Mouse (Mus musculus): ENCODE results near the gene Tmem106b. TPM values are rescaled to one million over a fixed set of nuclear protein-coding genes. Genes with fewer than 3 reads are reported as not detected.

Tmem106b gene
- polyA plus RNA-seq (2016; fragmentation: Nextera tagmentation; extraction: Ambion mirVana) = 41.1 and 41.3 TPM in 2 replicates

DNA sequence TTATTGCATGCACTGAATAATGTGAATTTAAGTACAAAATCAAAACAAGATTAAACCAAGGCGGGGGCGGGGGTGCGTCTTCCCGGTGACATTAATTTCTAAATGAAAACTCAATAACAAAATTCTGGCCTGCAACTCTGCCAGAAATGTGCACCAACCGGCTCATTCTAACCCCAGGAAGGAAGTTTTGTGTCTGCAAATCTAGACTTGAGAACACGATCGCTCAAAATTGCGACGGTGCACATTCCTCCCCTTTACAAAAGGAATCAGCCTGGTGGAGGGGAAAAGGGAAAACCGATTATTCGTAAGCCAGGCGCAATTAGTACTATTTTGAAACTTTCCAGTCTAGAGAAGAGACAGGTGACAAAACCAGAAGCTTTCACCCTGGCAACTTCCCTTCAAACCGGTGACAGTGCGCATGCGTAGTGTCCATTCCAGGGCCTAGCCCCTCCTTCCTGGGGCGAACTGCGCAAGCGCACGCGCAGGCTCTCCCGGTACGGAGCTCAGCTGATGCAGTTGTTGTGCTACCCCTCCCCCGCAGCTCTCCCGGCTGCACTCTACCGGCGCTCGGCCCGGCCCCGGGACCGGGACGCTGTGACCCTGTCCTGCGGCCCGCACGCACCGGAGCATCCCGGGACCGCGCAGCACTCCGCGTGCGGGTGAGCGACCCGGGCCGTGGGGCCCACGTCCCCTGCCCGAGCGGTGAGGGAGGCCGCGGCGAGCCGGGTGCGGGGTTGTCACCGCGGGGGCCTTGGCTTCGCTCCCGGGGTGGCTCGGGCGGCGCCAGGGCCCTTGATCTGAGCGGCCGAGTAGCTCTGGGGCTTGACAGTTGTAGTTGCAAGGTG, at the start of gene Tmem106b:
Gene Tmem106b (plus strand): TSS at position 458 of the 845 bp plus-strand sequence.
- H3K27me3 ChIP-seq = no peaks in the 10 kb centered on the region
- H3K4me1 ChIP-seq = peaks cover 10% of the 10 kb centered on the region
- H3K36me3 ChIP-seq = peaks cover 25% of the 10 kb centered on the region
- peak within 1 kb of the TSS; percentile 84 for H3K4me3 ChIP-seq
- peak within 1 kb of the TSS; percentile 93 for H3K9ac ChIP-seq
- peak within 1 kb of the TSS; percentile 75 for H3K4me2 ChIP-seq (replicated peaks)
- 4% methylated on average over 61 of the region's 61 CpGs for WGBS
- no peaks in the 10 kb centered on the region for H3K9me3 ChIP-seq (replicated peaks)
- peak within 1 kb of the TSS; percentile 80 for H3K27ac ChIP-seq
- ATAC-seq (ENCODE audit: low FRiP score) = peak; percentile 100

DNA sequence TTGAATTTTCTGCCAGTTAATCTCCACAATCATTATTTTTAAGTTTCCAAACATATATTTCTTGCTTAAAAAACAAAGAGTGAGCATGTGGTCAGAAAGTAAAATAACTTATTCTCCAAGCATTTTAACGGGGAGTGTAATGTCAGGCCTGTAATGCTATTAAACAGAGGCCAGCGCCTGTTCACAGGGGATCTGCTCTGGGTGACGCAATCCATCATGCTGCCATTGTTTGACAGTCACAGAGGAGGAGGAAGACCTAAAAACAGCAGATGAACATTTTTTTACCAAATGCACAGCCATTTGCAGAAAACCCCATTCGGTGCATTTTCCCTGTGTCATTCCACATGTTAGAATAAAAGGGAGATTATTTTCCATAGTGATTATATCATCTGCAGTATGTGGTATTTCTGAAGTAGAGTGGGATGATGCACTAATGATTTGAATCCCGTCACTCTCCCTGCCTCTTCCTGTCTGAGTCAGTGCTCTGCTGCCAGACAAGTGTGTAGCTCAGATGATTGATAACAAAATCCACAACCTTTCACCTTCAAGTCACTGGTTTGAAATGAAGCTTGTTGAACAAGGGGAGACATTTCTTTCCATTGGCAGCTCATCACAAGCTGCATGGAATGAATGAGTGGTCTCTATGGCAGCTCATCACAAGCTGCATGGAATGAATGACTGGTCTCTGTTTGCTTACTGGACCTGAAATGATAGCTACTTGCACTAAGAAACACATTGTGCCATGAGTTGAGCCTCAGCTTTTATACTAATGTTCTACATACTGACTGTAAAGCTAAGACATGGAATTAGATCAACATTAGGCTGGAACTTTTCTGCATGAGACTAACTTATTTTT, 48.1 kb upstream of the Tmem106b start:
- 36% methylated on average over 5 of the region's 5 CpGs for WGBS
- no peak overlapping the region for H3K9ac ChIP-seq
- no peak overlapping the region for H3K4me3 ChIP-seq
- peaks cover 6% of the 10 kb centered on the region; the same call in 1 of the 2 replicates for H3K4me1 ChIP-seq
- H3K9me3 ChIP-seq (replicated peaks) = no peaks in the 10 kb centered on the region
- no peaks in the 10 kb centered on the region for H3K27me3 ChIP-seq
- H3K36me3 ChIP-seq = no peaks in the 10 kb centered on the region
- H3K27ac ChIP-seq = 0 out of 2 replicates have a peak overlapping the region, but pooled peaks have one; percentile 23
- ATAC-seq (ENCODE audit: low FRiP score) = peak; percentile 90
- H3K4me2 ChIP-seq (replicated peaks) = no peak overlapping the region

DNA sequence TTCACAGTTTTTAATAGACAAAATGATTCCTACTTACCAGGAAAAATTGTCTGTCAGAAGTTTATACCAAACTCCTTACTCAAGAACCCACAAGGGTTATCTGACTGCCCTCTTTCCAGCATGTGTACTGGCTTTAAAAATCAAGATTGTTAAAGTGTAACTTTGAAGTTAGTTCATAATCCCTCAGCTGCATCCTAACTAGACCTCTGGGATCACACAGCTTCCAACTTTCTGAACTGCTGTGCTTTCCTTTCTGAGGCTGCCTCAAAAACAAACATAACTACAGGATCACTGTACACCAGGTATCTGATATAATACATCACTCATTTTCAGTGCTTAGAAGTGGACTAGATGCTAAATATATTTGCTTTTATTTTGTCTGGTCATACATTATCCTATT, 39.0 kb upstream of the Tmem106b start:
- H3K9ac ChIP-seq = no peak overlapping the region
- no peak overlapping the region for H3K27ac ChIP-seq
- H3K27me3 ChIP-seq = no peaks in the 10 kb centered on the region
- H3K9me3 ChIP-seq (replicated peaks) = no peaks in the 10 kb centered on the region
- H3K4me2 ChIP-seq (replicated peaks) = no peak overlapping the region
- no peak for ATAC-seq (ENCODE audit: low FRiP score)
- no peaks in the 10 kb centered on the region for H3K36me3 ChIP-seq
- no peaks in the 10 kb centered on the region for H3K4me1 ChIP-seq
- no peak overlapping the region for H3K4me3 ChIP-seq

DNA sequence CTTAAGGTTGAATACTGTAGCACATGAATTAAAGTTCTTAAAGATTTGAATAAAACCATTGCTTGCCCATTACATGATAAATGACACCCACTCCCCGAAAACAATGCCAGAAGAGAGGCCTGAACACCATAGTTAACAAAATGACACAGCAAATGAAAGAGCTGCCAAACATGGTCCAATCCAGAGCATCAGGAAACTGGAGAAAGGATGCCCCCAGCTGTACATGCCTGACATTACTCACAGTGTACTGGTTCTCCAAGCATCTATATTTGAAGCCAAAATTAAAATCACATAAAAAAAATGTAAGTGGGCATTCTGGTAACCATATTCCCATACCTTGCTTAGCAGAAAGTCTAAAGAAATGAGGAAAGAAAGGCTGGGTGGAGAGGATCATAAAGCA, 38.6 kb upstream of the Tmem106b start:
- no peak overlapping the region for H3K27ac ChIP-seq
- ATAC-seq (ENCODE audit: low FRiP score) = peak; percentile 66; the same call in 1 of the 2 replicates
- H3K36me3 ChIP-seq = no peaks in the 10 kb centered on the region
- H3K9ac ChIP-seq = no peak overlapping the region
- no peaks in the 10 kb centered on the region for H3K27me3 ChIP-seq
- H3K9me3 ChIP-seq (replicated peaks) = no peaks in the 10 kb centered on the region
- no peak overlapping the region for H3K4me2 ChIP-seq (replicated peaks)
- 48% methylated on average over 1 of the region's 1 CpGs for WGBS
- H3K4me1 ChIP-seq = no peaks in the 10 kb centered on the region
- H3K4me3 ChIP-seq = no peak overlapping the region

DNA sequence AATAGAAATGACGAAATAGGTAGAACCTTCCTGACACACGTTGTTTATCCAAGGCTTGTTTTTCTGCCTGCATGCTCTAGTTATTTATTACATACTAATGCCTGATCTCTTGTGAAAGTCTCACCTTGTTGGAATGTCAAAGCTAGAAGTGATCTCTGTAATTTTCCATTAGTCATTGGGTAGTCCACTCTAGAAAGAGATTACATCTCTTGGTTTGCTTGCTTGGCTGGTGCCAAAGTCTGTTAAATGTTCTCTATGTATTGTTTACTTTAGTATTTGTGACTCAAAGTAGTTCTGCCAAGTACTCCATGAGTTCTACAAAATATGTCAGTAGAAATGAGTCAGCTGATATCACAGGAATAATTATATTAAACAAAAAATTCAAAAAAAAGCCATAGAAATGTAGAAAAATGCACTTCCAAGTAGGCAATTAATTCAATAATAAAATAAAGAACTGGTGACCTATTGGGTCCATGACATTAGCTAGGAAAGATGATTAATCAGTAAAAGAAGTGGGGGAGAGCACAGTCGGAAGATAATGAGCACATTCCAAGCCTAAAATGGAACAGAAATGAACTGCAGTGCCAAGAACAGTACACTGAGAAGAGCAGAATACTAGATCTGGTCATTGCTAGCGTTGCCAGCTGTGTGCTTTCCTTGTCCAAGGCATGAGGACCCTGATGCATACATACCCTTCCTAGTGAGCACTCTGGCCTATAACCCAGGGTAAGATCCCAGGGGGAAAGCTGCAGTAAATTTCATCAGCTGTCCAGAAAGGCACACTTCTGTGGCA, 17.0 kb upstream of the Tmem106b start:
- Histone ChIP-seq H3K4me1 (no peaks in the 10 kb centered on the region), H3K27me3 (no peaks in the 10 kb centered on the region), H3K36me3 (no peaks in the 10 kb centered on the region), H3K9me3 (replicated peaks) (no peaks in the 10 kb centered on the region), H3K27ac (no peak overlapping the region), H3K4me2 (replicated peaks) (no peak overlapping the region), H3K4me3 (no peak overlapping the region), H3K9ac (no peak overlapping the region)
- ATAC-seq (ENCODE audit: low FRiP score) = no peak
- WGBS = 92% methylated on average over 4 of the region's 4 CpGs

DNA sequence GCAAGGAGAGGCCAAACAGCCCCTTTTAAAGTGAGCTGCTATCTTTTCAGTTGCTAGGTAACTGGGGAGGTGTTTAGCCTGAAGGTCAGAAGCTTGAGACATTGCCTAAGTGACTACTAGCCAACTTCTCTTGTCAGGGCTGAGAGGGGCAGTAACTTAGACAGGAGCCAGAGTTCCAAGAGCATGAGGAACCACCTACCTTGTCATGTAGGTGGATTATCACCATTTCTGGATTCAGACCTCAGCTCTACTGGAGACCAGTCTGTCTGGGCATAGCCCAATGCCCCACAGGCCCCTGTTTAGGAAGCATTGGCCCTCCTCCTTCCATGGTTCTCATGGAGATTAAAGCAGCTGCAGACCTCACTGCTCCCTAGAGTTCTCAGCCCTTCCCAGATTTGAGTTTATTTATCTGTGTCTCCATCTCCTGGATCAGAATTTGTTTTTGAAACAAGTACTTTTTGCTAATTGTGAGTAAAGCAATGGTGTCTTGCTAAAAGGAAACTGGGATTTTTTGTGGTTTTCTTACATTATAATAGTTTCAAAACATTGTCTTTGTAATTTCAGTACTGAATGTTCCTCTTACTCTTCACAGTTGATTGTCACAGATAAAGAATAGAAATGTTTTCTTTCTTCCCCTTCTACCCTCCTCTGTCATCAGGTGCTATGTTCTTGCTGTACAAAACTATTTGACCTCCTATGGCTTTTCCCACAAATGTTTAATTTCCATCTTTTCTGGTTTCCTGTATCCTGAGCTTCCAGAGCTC, 8.1 kb upstream of the Tmem106b start:
- H3K36me3 ChIP-seq = no peaks in the 10 kb centered on the region
- H3K9ac ChIP-seq = no peak overlapping the region
- peaks cover 2% of the 10 kb centered on the region; the same call in 1 of the 2 replicates for H3K4me1 ChIP-seq
- ATAC-seq (ENCODE audit: low FRiP score) = no peak
- no peaks in the 10 kb centered on the region for H3K27me3 ChIP-seq
- H3K4me2 ChIP-seq (replicated peaks) = no peak overlapping the region
- H3K27ac ChIP-seq = no peak overlapping the region
- no peak overlapping the region for H3K4me3 ChIP-seq
- no peaks in the 10 kb centered on the region for H3K9me3 ChIP-seq (replicated peaks)

DNA sequence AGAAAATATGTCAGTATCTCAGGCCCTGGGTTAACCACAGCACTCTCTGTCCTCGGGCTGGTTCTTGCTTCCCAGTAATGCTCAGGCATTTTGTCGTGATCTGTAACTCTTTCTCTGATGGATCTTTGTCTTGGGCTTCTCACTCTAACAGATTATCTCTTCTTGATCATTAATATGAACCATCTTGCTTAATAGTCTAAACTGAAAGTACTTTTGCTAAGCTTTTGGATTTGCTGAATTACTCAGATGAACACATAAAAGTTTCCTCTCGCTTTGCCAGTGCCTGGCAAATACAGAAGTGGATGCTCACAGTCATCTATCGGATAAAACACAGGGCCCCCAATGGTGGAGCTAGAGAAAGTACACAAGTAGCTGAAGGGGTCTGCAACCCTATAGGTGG, 7.5 kb upstream of the Tmem106b start:
- Histone ChIP-seq H3K27ac (no peak overlapping the region), H3K36me3 (no peaks in the 10 kb centered on the region), H3K4me1 (peaks cover 2% of the 10 kb centered on the region; the same call in 1 of the 2 replicates), H3K9ac (no peak overlapping the region), H3K4me2 (replicated peaks) (no peak overlapping the region), H3K4me3 (no peak overlapping the region), H3K9me3 (replicated peaks) (no peaks in the 10 kb centered on the region), H3K27me3 (no peaks in the 10 kb centered on the region)
- ATAC-seq (ENCODE audit: low FRiP score) = no peak
- 89% methylated on average over 4 of the region's 4 CpGs for WGBS

DNA sequence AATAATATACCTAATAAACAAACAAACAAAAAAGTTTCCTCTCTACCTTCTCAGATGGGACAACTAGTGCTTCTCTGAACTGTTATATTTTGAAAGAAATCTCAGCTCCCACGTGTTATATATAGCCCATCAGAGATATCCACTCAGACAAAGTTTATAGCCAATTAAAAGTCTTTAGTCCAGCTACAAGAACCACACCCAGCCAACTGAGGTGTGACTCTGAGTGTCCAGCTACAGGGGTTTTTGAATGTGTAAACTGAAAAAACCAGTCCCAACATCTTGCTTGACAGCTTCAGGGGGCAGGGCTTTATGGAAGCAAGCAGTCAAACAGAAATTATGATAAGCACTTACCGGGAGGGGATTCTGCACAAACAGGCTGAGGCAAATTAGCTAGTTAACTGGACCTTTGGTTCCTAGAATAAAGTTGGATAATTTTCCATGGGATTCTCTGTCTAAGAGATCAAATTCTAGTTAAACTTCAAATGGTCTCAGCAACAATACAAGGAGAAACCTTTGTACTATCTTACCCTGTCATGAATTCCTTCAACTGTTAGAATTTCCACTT, 6.8 kb upstream of the Tmem106b start:
- Histone ChIP-seq H3K4me2 (replicated peaks) (no peak overlapping the region), H3K9me3 (replicated peaks) (no peaks in the 10 kb centered on the region), H3K4me3 (no peak overlapping the region), H3K27me3 (no peaks in the 10 kb centered on the region), H3K36me3 (no peaks in the 10 kb centered on the region), H3K27ac (no peak overlapping the region), H3K4me1 (peaks cover 2% of the 10 kb centered on the region; the same call in 1 of the 2 replicates), H3K9ac (no peak overlapping the region)
- no peak for ATAC-seq (ENCODE audit: low FRiP score)
- 86% methylated on average over 2 of the region's 2 CpGs for WGBS

DNA sequence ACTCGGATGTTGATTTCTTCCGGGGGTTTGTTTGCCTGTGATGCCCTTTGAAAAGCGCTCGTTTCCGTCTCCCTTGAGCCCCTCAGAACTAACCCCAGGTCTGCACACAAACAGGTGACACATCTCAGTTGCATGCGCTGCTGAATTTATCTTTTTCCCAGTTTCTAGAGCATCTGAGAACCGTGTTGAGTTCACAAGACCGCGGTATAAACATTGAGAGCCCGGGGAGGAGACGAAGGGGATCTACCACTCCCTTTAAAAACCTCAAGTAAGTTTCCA, 527 bp downstream of the Tmem106b start:
- 2% methylated on average over 11 of the region's 11 CpGs for WGBS
- peak overlapping the region; percentile 93 for H3K9ac ChIP-seq
- peaks cover 27% of the 10 kb centered on the region for H3K36me3 ChIP-seq
- ATAC-seq (ENCODE audit: low FRiP score) = peak; percentile 62; the same call in 1 of the 2 replicates
- peak overlapping the region; percentile 80 for H3K27ac ChIP-seq
- no peaks in the 10 kb centered on the region for H3K27me3 ChIP-seq
- H3K4me2 ChIP-seq (replicated peaks) = peak overlapping the region; percentile 75
- H3K4me3 ChIP-seq = peak overlapping the region; percentile 84
- no peaks in the 10 kb centered on the region for H3K9me3 ChIP-seq (replicated peaks)
- H3K4me1 ChIP-seq = peaks cover 10% of the 10 kb centered on the region

DNA sequence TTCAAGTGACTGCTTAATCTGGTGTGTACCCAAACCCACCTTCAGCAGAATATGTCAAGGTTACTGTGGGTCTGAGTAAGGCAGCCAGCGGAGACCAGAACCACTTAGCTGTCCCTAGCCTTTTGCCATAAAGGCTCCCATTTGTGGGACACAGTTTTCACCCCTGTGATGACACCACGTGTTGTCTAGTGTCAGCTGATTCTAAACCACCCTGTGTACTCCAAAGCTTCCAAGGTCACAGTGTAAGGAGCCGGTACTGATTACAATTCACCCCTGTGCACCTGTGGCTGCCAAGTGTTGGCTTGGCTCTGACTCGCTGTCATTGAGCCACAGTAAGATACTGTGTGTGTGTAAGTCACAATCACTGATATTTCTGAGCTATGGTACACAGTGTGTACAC, 926 bp downstream of the Tmem106b start:
- H3K36me3 ChIP-seq = peaks cover 29% of the 10 kb centered on the region
- peak overlapping the region; percentile 75 for H3K4me2 ChIP-seq (replicated peaks)
- H3K9ac ChIP-seq = peak overlapping the region; percentile 93
- no peak overlapping the region for H3K27ac ChIP-seq
- peak overlapping the region; percentile 84 for H3K4me3 ChIP-seq
- no peaks in the 10 kb centered on the region for H3K9me3 ChIP-seq (replicated peaks)
- ATAC-seq (ENCODE audit: low FRiP score) = peak; percentile 36
- H3K4me1 ChIP-seq = peaks cover 10% of the 10 kb centered on the region
- 49% methylated on average over 4 of the region's 4 CpGs for WGBS
- H3K27me3 ChIP-seq = no peaks in the 10 kb centered on the region

DNA sequence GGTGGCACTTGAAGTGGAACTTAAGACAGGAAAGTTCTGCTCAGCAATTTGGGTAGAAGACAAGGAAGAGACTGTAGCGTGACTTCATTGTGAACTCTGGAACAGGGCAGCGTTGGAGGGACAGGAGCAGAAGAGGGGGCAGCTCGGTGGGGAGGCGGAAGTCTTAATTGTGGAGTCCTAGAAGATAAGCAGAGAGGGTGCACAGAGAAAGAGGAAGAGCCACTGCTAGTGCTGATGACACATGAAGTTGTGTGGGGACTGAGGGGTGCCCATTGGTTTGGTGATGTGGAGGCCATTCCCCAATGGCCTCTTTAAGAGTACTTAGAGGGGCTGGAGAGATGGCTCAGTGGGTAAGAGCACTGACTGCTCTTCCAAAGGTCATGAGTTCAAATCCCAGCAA, 3.5 kb downstream of the Tmem106b start:
- Histone ChIP-seq H3K27me3 (no peaks in the 10 kb centered on the region), H3K9ac (no peak overlapping the region), H3K27ac (no peak overlapping the region), H3K4me3 (no peak overlapping the region), H3K9me3 (replicated peaks) (no peaks in the 10 kb centered on the region), H3K4me2 (replicated peaks) (no peak overlapping the region), H3K36me3 (peaks cover 39% of the 10 kb centered on the region), H3K4me1 (peaks cover 10% of the 10 kb centered on the region)
- 96% methylated on average over 4 of the region's 4 CpGs for WGBS
- ATAC-seq (ENCODE audit: low FRiP score) = no peak
